Mouse (Mus musculus) megakaryocyte, embryonic 14.5 days (primary cell): ENCODE results near the gene Fndc3a.

Source experiments
- FLI1 ChIP-seq: IDR thresholded peaks from 2 replicates; pipeline ENCODE4 v1.6.1; 2012; ENCODE audit warnings: low read length, inconsistent platforms, mixed read lengths
- GATA1 ChIP-seq: IDR thresholded peaks from 3 replicates; pipeline ENCODE4 v1.6.1; 2012; ENCODE audit warnings: mixed read lengths, low read length, inconsistent platforms, borderline replicate concordance

DNA sequence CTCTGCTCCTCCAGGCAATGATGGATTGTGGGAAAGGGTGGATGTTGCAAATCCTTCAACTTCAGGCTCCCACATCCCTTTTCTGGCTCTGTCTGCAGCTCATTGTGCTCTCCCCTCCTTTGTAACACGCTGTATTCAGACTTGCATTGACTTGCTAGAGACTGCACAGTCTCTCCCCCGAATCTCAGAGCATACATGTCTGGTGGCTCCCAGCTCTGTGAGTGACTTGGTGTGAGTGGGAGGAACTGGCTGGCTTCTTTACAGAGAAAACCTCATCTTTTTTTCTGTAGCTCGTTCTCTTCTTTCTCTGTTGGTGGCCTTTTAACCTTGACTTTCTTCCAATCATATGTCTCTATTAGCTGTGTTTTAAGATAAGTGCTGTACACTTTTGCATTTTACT lies 16.1 kb upstream of the Fndc3a start:
- TF ChIP-seq GATA1, result no peak
- TF ChIP-seq FLI1, result no peak
